Mouse (Mus musculus) ES-E14 (cell line): ENCODE measurements around the gene Insig1. TPM values are rescaled to one million over a fixed set of nuclear protein-coding genes. Genes with fewer than 3 reads are reported as not detected.

Experiments used
- DNase-seq: peaks from one replicate; pipeline ENCODE4 v3.0.0-alpha.2; 2013; ENCODE audit warnings: low read depth, low spot score
- H3K27ac ChIP-seq: 2 replicates; pipeline ENCODE4 v1.5.1; 2012; ENCODE audit warnings: low read depth, mild to moderate bottlenecking, low read length, moderate library complexity, mixed read lengths; ENCODE audit not compliant: poor library complexity, insufficient read depth, severe bottlenecking
- H3K36me3 ChIP-seq: 2 replicates; pipeline ENCODE4 v1.6.1; 2012; ENCODE audit warnings: mild to moderate bottlenecking, low read length, moderate library complexity, mixed read lengths; ENCODE audit not compliant: control insufficient read depth, poor library complexity, insufficient read depth, severe bottlenecking
- H3K4me1 ChIP-seq, 2 experiments: fragments of 150-350 bp in 1 of 2; sonication (generic) in 1 of 2; 2 replicates each; pipeline ENCODE4 v1.6.1; 2012; ENCODE audit warnings: low read length in 2 of 2, mild to moderate bottlenecking in 1 of 2, mixed read lengths in 1 of 2; ENCODE audit not compliant: control insufficient read depth in 2 of 2, insufficient read depth in 2 of 2, poor library complexity in 1 of 2
- H3K4me3 ChIP-seq, 2 experiments: fragments of 150-350 bp in 1 of 2; sonication (generic) in 1 of 2; 2 replicates each; pipeline ENCODE4 v1.5.1; 2012; ENCODE audit warnings: low read length in 2 of 2, low read depth in 1 of 2, mild to moderate bottlenecking in 1 of 2, mixed read lengths in 1 of 2; ENCODE audit not compliant: insufficient read depth in 1 of 2, poor library complexity in 1 of 2, severe bottlenecking in 1 of 2
- H3K9ac ChIP-seq: 2 replicates; pipeline ENCODE4 v1.6.1; 2012; ENCODE audit warnings: low read depth, mild to moderate bottlenecking, low read length, mixed read lengths; ENCODE audit not compliant: poor library complexity, insufficient read depth, severe bottlenecking
- H3K9me3 ChIP-seq: fragments of 150-350 bp; sonication (generic); 2 replicates; pipeline ENCODE4 v1.6.1; 2012; ENCODE audit warnings: low read depth, mild to moderate bottlenecking, low read length; ENCODE audit not compliant: control insufficient read depth, insufficient read depth
- CHD2 ChIP-seq: IDR thresholded peaks from 2 replicates; pipeline ENCODE4 v1.6.1; 2014; ENCODE audit warnings: mild to moderate bottlenecking, low read depth, low read length, inconsistent platforms
- HCFC1 ChIP-seq: IDR thresholded peaks from 2 replicates; pipeline ENCODE4 v1.6.1; 2012; ENCODE audit warnings: low read length, inconsistent platforms, borderline replicate concordance; ENCODE audit not compliant: insufficient read depth
- MAFK ChIP-seq: IDR thresholded peaks from 2 replicates; pipeline ENCODE4 v1.6.1; 2014; ENCODE audit warnings: mild to moderate bottlenecking, low read depth, low read length, inconsistent platforms; ENCODE audit not compliant: insufficient read depth
- ZC3H11A ChIP-seq: IDR thresholded peaks from 2 replicates; pipeline ENCODE4 v1.6.1; 2012; ENCODE audit warnings: low read depth, mild to moderate bottlenecking, inconsistent platforms, low read length, borderline replicate concordance
- ZNF384 ChIP-seq: IDR thresholded peaks from 2 replicates; pipeline ENCODE4 v1.6.1; 2012; ENCODE audit warnings: low read depth, low read length, inconsistent platforms
- in situ Hi-C, 2 experiments: fragments of 600-800 bp; cut with MboI; formaldehyde crosslinking; loops; one replicate each; pipeline ENCODE4 v1.15.1; 2025; ENCODE audit warnings: low sequenced_read_pairs in 2 of 2, inconsistent platforms in 1 of 2; ENCODE audit not compliant: unreplicated experiment in 2 of 2
- total RNA-seq: library from RNA; depleted of rRNA; stranded (reverse); fragments of 300-350 nt; gene quantifications from 2 replicates; pipeline ENCODE4 v1.2.3, GENCODE M21; 2012

The Insig1 gene
- total RNA-seq, 1 experiment, result 89.2 TPM

DNA sequence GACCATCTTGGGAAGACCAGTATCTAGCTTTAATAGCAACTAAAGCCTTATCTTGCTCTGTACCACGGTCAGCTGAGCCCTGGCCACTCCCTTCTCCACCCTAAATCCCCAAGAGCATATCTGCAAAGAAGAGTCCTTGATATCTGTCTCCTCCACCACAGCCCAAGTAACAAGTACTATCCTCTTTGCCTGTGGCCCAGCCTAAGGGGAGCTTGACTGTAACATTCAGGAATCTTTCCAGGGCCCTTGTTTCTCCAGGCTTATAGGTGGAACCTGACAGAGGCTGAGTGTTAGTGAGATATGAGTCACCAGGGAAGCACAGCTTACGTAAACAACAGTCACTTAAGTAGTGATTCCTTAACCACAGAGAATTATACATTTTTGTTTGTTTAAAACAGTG lies 28.4 kb upstream of the Insig1 start:
- no peak overlapping the region for H3K9ac ChIP-seq
- H3K27ac ChIP-seq, result no peak overlapping the region
- TF ChIP-seq ZNF384 (no peak), CHD2 (no peak), MAFK (no peak), HCFC1 (no peak), ZC3H11A (no peak)
- no peak overlapping the region for H3K4me3 ChIP-seq
- peaks cover 2 to 3% of the 10 kb centered on the region in 2 experiments; a peak in 2 of 4 replicates for H3K4me1 ChIP-seq
- H3K9me3 ChIP-seq, result no peaks in the 10 kb centered on the region
- DNase-seq, result no peak
- H3K36me3 ChIP-seq, result no peaks in the 10 kb centered on the region
- in situ Hi-C loops, result no loop called here

DNA sequence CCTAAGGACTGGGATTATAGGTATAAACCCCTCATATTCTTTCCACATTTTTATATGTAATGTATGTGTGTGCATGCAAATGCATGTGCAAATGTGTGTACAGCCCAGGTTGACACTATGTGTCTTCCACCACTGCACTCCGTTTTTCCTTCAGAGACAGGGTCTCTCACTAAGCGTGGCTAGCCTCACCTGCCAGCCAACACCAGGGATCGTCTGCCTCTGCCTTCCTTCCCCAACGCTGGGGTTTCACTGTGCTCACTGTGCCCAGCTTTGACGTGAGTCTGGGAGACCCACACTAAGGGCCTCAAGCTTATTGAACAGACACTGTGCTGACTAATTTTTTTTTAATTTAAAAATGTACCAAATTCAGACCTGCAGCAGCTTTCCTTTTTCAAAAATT lies 27.8 kb upstream of the Insig1 start:
- no peak for TF ChIP-seq HCFC1
- no peak for TF ChIP-seq CHD2
- TF ChIP-seq MAFK, result no peak
- no peak for TF ChIP-seq ZC3H11A
- no peak for TF ChIP-seq ZNF384
- DNase-seq, result no peak
- Histone ChIP-seq H3K27ac (no peak overlapping the region), H3K36me3 (no peaks in the 10 kb centered on the region), H3K4me1 (no peaks in the 10 kb centered on the region), H3K9ac (no peak overlapping the region), H3K9me3 (no peaks in the 10 kb centered on the region), H3K4me3 (no peak overlapping the region)
- in situ Hi-C loops, result no loop called here

DNA sequence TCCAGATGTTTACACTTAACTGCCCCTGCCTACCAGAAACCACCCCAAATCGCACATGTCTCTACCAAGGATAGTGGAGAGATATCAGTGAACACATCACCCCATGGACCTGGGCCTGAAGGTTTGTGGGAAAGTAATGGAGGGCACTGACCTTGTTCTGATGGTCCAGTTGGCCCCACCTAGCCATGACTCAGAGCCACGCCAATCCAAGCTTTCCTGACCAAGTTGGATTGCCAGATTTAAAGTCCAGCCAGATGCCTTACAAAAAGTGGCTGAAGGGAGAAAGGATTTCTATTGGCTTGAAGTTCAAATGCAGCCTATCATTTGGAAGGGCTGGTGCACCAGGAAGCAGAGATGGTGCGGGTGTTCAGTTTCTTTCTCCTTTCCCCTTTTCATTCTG lies 24.2 kb upstream of the Insig1 start:
- Histone ChIP-seq H3K9me3 (no peaks in the 10 kb centered on the region), H3K36me3 (no peaks in the 10 kb centered on the region), H3K4me3 (no peak overlapping the region), H3K4me1 (no peaks in the 10 kb centered on the region), H3K27ac (no peak overlapping the region), H3K9ac (no peak overlapping the region)
- TF ChIP-seq ZNF384 (no peak), HCFC1 (no peak), CHD2 (no peak), ZC3H11A (no peak), MAFK (no peak)
- in situ Hi-C loops, result no loop called here
- no peak for DNase-seq

- no peak for DNase-seq
- no peak overlapping the region for H3K27ac ChIP-seq
- H3K9ac ChIP-seq, result no peak overlapping the region
- in situ Hi-C loops, result no loop called here
- H3K9me3 ChIP-seq, result no peaks in the 10 kb centered on the region
- H3K4me3 ChIP-seq, result no peak overlapping the region
- no peaks in the 10 kb centered on the region for H3K4me1 ChIP-seq
- no peak for TF ChIP-seq HCFC1
- TF ChIP-seq ZC3H11A, result no peak
- H3K36me3 ChIP-seq, result no peaks in the 10 kb centered on the region
These were observed 23.2 kb upstream of the Insig1 start for GRCm38 (mm10) chr5:28047961-28048360.

DNA sequence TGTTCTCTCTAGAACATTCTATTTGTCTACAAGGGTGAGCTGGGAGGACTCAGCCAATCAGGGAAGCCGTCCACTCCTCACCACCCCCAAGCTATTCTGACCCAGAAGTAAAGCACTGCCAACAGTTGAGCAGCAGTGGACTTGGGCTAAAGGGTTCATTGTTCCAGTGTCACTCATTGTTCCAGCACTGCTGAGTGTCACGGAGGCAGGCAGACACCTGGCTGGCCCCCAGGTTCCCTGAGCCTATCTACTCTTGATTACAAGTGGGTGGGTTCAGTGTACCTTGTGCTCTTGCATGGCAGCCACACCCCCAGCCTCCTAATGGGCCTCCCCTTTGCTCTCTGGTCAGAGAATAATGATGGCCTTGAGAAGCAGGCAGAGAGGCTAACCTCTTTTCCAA lies 15.7 kb upstream of the Insig1 start:
- TF ChIP-seq MAFK, result no peak
- no peak for TF ChIP-seq ZC3H11A
- no peak for TF ChIP-seq HCFC1
- TF ChIP-seq CHD2, result no peak
- no peak for TF ChIP-seq ZNF384
- H3K27ac ChIP-seq, result no peak overlapping the region
- in situ Hi-C loops, result no loop called here

More for the DNA sequence above, 15.7 kb upstream of the Insig1 start:
- no peaks in the 10 kb centered on the region for H3K9me3 ChIP-seq
- no peak overlapping the region for H3K4me3 ChIP-seq
- no peak for DNase-seq
- 0 out of 4 replicates have a peak, but pooled peaks cover 0 to 2% of the 10 kb centered on the region in 2 experiments for H3K4me1 ChIP-seq
- H3K9ac ChIP-seq, result no peak overlapping the region
- no peaks in the 10 kb centered on the region for H3K36me3 ChIP-seq
